Mouse (Mus musculus) megakaryocyte, embryonic 14.5 days (primary cell): ENCODE measurements around the gene Gpc6.

Experiments used
- FLI1 ChIP-seq: IDR thresholded peaks from 2 replicates; pipeline ENCODE4 v1.6.1; 2012; ENCODE audit warnings: low read length, inconsistent platforms, mixed read lengths
- GATA1 ChIP-seq: IDR thresholded peaks from 3 replicates; pipeline ENCODE4 v1.6.1; 2012; ENCODE audit warnings: mixed read lengths, low read length, inconsistent platforms, borderline replicate concordance

GRCm38 (mm10) chr14:117786647-117787046 lies 861.5 kb downstream of the Gpc6 start:
- TF ChIP-seq GATA1 (no peak), FLI1 (no peak)
